Mouse (Mus musculus) left cerebral cortex, postnatal 4 days (tissue): Measurements from ENCODE around the gene Plk2. TPM values are rescaled to one million over a fixed set of nuclear protein-coding genes. Genes with fewer than 3 reads are reported as not detected.
A peak's percentile ranks its signal among the peaks of the same experiment; 100 is the strongest.

Experiments used
- DNase-seq: peaks from one replicate; pipeline ENCODE4 v3.0.0-alpha.2; 2022
- intact Hi-C: fragments of 180-260 bp; cut with DNase I; formaldehyde crosslinking; loops from one replicate; pipeline ENCODE4 v1.15.1; 2025
- total RNA-seq, 2 experiments: library from RNA; stranded (reverse); gene quantifications; 2 replicates each; pipeline ENCODE4 v1.2.3; 2021

Gene Plk2
- 100 to 1,000 TPM; 273 to 293 TPM for total RNA-seq

GRCm38 (mm10) chr13:110394291-110395178 is at the start of gene Plk2:
Plk2 (plus strand) TSS chr13:110395046.
- intact Hi-C loops, result loop anchor here (1.0 to 10.0 kb wide), 2 partner anchors 350 to 574 kb away; no protein-coding TSS in a partner anchor

GRCm38 (mm10) chr13:110346707-110347106 is 48.1 kb upstream of the Plk2 start:
- intact Hi-C loops, result no loop called here
- DNase-seq, result no peak

More at GRCm38 (mm10) chr13:110394291-110395178, at the start of gene Plk2:
- peak; percentile 93 for DNase-seq

GRCm38 (mm10) chr13:110351051-110351450 is 43.8 kb upstream of the Plk2 start:
- intact Hi-C loops, result no loop called here
- DNase-seq, result no peak

GRCm38 (mm10) chr13:110356941-110357340 is 37.9 kb upstream of the Plk2 start, which contains the start of gene Gapt:
Gapt (minus strand) TSS chr13:110357199.
- intact Hi-C loops, result no loop called here
- DNase-seq, result no peak

GRCm38 (mm10) chr13:110363722-110364121 is 31.1 kb upstream of the Plk2 start:
- DNase-seq, result no peak
- intact Hi-C loops, result loop anchor here (5.0 kb wide), 1 partner anchor 81 kb away; the partner anchor contains the start of gene Rab3c

- intact Hi-C loops, result no loop called here
- no peak for DNase-seq
Observed at GRCm38 (mm10) chr13:110366477-110366876, 28.4 kb upstream of the Plk2 start.

- DNase-seq, result no peak
- intact Hi-C loops, result loop anchor here (2.0 kb wide), 2 partner anchors 305 to 443 kb away; no protein-coding TSS in a partner anchor
Observed at GRCm38 (mm10) chr13:110367961-110368555, 26.8 kb upstream of the Plk2 start.

GRCm38 (mm10) chr13:110368556-110369040 is 26.2 kb upstream of the Plk2 start:
- DNase-seq, result peak; percentile 18
- intact Hi-C loops, result loop anchor here (2.0 kb wide), 2 partner anchors 306 to 444 kb away; no protein-coding TSS in a partner anchor

- no peak for DNase-seq
- intact Hi-C loops, result loop anchor here (2.0 kb wide), 2 partner anchors 307 to 445 kb away; no protein-coding TSS in a partner anchor
Observed at GRCm38 (mm10) chr13:110369673-110370072, 25.2 kb upstream of the Plk2 start.

GRCm38 (mm10) chr13:110382447-110382901 is 12.4 kb upstream of the Plk2 start:
- intact Hi-C loops, result loop anchor here (2.0 kb wide), 1 partner anchor 1028 kb away; no protein-coding TSS in a partner anchor
- peak; percentile 17 for DNase-seq

GRCm38 (mm10) chr13:110384514-110384913 is 10.3 kb upstream of the Plk2 start:
- DNase-seq, result no peak
- intact Hi-C loops, result no loop called here

GRCm38 (mm10) chr13:110392210-110392609 is 2.6 kb upstream of the Plk2 start:
- intact Hi-C loops, result loop anchor here (1.0 to 10.0 kb wide), 2 partner anchors 353 to 846 kb away; no protein-coding TSS in a partner anchor
- DNase-seq, result peak; percentile 53

- intact Hi-C loops, result loop anchor here (1.0 to 10.0 kb wide), 2 partner anchors 352 to 846 kb away; no protein-coding TSS in a partner anchor
- DNase-seq, result no peak
Observed at GRCm38 (mm10) chr13:110392631-110393030, 2.2 kb upstream of the Plk2 start.

GRCm38 (mm10) chr13:110395179-110395794 is 441 bp downstream of the Plk2 start:
- DNase-seq, result no peak
- intact Hi-C loops, result loop anchor here (10.0 kb wide), 1 partner anchor 350 kb away; no protein-coding TSS in a partner anchor

- DNase-seq, result no peak
- intact Hi-C loops, result loop anchor here (10.0 kb wide), 1 partner anchor 349 kb away; no protein-coding TSS in a partner anchor
Observed at GRCm38 (mm10) chr13:110395916-110396685, 1.3 kb downstream of the Plk2 start.

- intact Hi-C loops, result loop anchor here (10.0 kb wide), 1 partner anchor 347 kb away; no protein-coding TSS in a partner anchor
Observed at GRCm38 (mm10) chr13:110397750-110398149, 2.9 kb downstream of the Plk2 start.

GRCm38 (mm10) chr13:110398513-110399270 is 3.8 kb downstream of the Plk2 start:
- intact Hi-C loops, result loop anchor here (10.0 kb wide), 1 partner anchor 346 kb away; no protein-coding TSS in a partner anchor
- no peak for DNase-seq

More at GRCm38 (mm10) chr13:110397750-110398149, 2.9 kb downstream of the Plk2 start:
- DNase-seq, result no peak

- DNase-seq, result no peak
- intact Hi-C loops, result loop anchor here (10.0 kb wide), 1 partner anchor 243 kb away; no protein-coding TSS in a partner anchor
Observed at GRCm38 (mm10) chr13:110401443-110401842, 6.6 kb downstream of the Plk2 start.
